Mouse (Mus musculus): ENCODE measurements around the gene Lrrc63. TPM values are rescaled to one million over a fixed set of nuclear protein-coding genes. Genes with fewer than 3 reads are reported as not detected.

Lrrc63 gene
- total RNA-seq, 2 experiments from 2014 or later = not detected

DNA sequence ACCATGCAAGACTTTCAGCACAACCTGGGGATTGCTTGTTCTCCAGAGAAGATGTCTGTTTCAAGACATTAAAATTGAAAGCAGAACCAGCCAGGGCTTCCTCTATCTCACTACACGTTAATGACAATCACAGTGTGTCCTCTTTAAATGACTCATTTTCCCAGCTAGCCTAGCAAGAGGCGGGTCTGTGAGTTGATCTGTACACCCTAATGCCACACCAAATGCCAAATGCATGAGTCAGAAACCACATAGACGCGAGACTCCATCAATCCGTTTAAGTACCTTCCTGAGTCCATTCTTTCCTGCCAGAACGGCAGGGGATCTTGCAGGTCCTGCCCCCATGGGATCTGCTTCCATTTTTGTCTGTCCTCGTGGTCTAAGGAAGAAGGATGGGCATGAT is 85.5 kb downstream of the Lrrc63 start:
- peak; percentile 97 for ATAC-seq (replicated peaks; ENCODE audit: poor library complexity, severe bottlenecking)

DNA sequence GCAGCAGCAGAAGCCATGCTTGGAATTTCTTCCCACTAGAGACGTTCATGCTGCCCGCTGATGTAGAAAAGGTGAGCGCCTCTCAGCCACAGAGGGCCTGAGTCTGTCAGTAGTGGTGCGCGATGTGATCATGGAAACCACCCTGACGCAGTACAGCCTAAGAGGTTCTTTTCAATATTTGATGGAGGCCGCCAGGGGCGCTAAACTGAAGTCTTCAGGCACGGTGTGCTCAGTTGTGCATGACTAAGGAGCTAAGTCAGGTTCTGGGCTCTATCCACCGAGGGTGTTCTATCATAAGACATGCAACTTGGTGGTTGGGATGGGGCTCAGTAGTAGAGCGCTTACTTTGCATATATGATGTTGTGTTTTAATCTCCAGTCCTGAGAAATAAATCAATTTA is 95.2 kb downstream of the Lrrc63 start:
- ATAC-seq (replicated peaks; ENCODE audit: poor library complexity, severe bottlenecking) = no peak

Other genes with a start within 250 kb of the Lrrc63 start
- gene Lrch1, start 183.0 kb downstream of the Lrrc63 start, total RNA-seq (2014; fragmentation: Nextera tagmentation) = 11.3 and 12.1 TPM in 2 replicates
- 12.3 and 12.4 TPM in 2 replicates for gene Lrch1, start 183.0 kb downstream of the Lrrc63 start, total RNA-seq (2017)
- 3.1 and 4.6 TPM in 2 replicates for gene Rubcnl, start 114.9 kb downstream of the Lrrc63 start, total RNA-seq (2014; fragmentation: Nextera tagmentation)
- 0.93 and 3.1 TPM in 2 replicates for gene Rubcnl, start 114.9 kb downstream of the Lrrc63 start, total RNA-seq (2017)
- 450 and 461 TPM in 2 replicates for gene Lcp1, start 220 bp upstream of the Lrrc63 start, total RNA-seq (2014; fragmentation: Nextera tagmentation)
- 316 and 346 TPM in 2 replicates for gene Lcp1, start 220 bp upstream of the Lrrc63 start, total RNA-seq (2017)
- gene Cpb2, start 111.4 kb upstream of the Lrrc63 start, total RNA-seq (2014; fragmentation: Nextera tagmentation) = not detected in 2 replicates
- not detected in 2 replicates for gene Cpb2, start 111.4 kb upstream of the Lrrc63 start, total RNA-seq (2017)
- gene Zc3h13, start 153.5 kb upstream of the Lrrc63 start, total RNA-seq (2014; fragmentation: Nextera tagmentation) = 20.1 and 26.8 TPM in 2 replicates
- gene Zc3h13, start 153.5 kb upstream of the Lrrc63 start, total RNA-seq (2017) = 24.5 and 29.2 TPM in 2 replicates

Data from granulocyte monocyte progenitor cell, adult 5-6 weeks (primary cell).